Mouse (Mus musculus) liver, adult 2 months (tissue): ENCODE results near the gene Gm21962.

Source experiments
- CTCF ChIP-seq: fragments of 200-500 bp; IDR thresholded peaks from 2 replicates; pipeline ENCODE4 v1.5.1; 2011; ENCODE audit warnings: low read depth, low read length, control low read depth
- POLR2A ChIP-seq: fragments of 200-500 bp; IDR thresholded peaks from 2 replicates; pipeline ENCODE4 v1.6.1; 2011; ENCODE audit warnings: low read length, control low read depth; ENCODE audit not compliant: insufficient read depth; ENCODE audit errors: extremely low read depth

- no peak for TF ChIP-seq CTCF
- no peak for TF ChIP-seq POLR2A
Observed at GRCm38 (mm10) chr3:137641238-137641637, 30.1 kb upstream of the Gm21962 start.
